Mouse (Mus musculus) layer of hippocampus, adult 2 months (tissue): ENCODE measurements around the gene Amdhd2. TPM values are rescaled to one million over a fixed set of nuclear protein-coding genes. Genes with fewer than 3 reads are reported as not detected.

ENCODE experiments used
- DNase-seq, 2 experiments: peaks; one replicate each; pipeline ENCODE4 v3.0.0; 2022; ENCODE audit warnings: low spot score in 2 of 2
- H3K27ac ChIP-seq: fragments of 200-600 bp; 2 replicates; pipeline ENCODE4 v1.8.1; 2022
- H3K4me3 ChIP-seq: fragments of 200-600 bp; 2 replicates; pipeline ENCODE4 v1.8.1; 2022; ENCODE audit warnings: mild to moderate bottlenecking
- CTCF ChIP-seq: fragments of 200-600 bp; conservative IDR thresholded peaks from 2 replicates; pipeline ENCODE4 v1.8.1; 2022; ENCODE audit warnings: antibody characterized with exemption, mild to moderate bottlenecking, moderate library complexity
- total RNA-seq, 2 experiments: library from RNA; stranded (reverse); gene quantifications; 2 replicates each; pipeline ENCODE4 v1.2.3; 2021

The Amdhd2 gene
- total RNA-seq, 2 experiments from 2014 or later = 43.1 to 45.3 TPM

- no peak for DNase-seq
- no peak for TF ChIP-seq CTCF
- no peak overlapping the region for H3K27ac ChIP-seq
- no peak overlapping the region for H3K4me3 ChIP-seq
These were observed 30.2 kb upstream of the Amdhd2 start for GRCm38 (mm10) chr17:24193769-24194168.

- no peak for DNase-seq
- no peak for TF ChIP-seq CTCF
- H3K27ac ChIP-seq = no peak overlapping the region
- no peak overlapping the region for H3K4me3 ChIP-seq
These were observed 29.7 kb upstream of the Amdhd2 start for GRCm38 (mm10) chr17:24193268-24193667.

- DNase-seq = no peak
- H3K4me3 ChIP-seq = no peak overlapping the region
- H3K27ac ChIP-seq = no peak overlapping the region
- no peak for TF ChIP-seq CTCF
These were observed 29.3 kb upstream of the Amdhd2 start for GRCm38 (mm10) chr17:24192848-24193247.

- Histone ChIP-seq H3K27ac (no peak overlapping the region), H3K4me3 (no peak overlapping the region)
- no peak for DNase-seq
- no peak for TF ChIP-seq CTCF
These were observed 27.9 kb upstream of the Amdhd2 start for GRCm38 (mm10) chr17:24191481-24191880.

- no peak overlapping the region for H3K27ac ChIP-seq
- no peak overlapping the region for H3K4me3 ChIP-seq
- DNase-seq = no peak
- TF ChIP-seq CTCF = no peak
These were observed 27.4 kb upstream of the Amdhd2 start for GRCm38 (mm10) chr17:24190934-24191333.

GRCm38 (mm10) chr17:24174259-24174658 lies 10.7 kb upstream of the Amdhd2 start:
- no peak for DNase-seq
- Histone ChIP-seq H3K4me3 (no peak overlapping the region), H3K27ac (no peak overlapping the region)
- no peak for TF ChIP-seq CTCF

- TF ChIP-seq CTCF = peak; percentile 99
- DNase-seq = peak; percentile 64 to 85
- Histone ChIP-seq H3K27ac (peak overlapping the region; percentile 7; the same call in 1 of the 2 replicates), H3K4me3 (no peak overlapping the region)
These were observed 9.9 kb upstream of the Amdhd2 start for GRCm38 (mm10) chr17:24173423-24173822.

- no peak for TF ChIP-seq CTCF
- H3K27ac ChIP-seq = no peak overlapping the region
- no peak for DNase-seq
- no peak overlapping the region for H3K4me3 ChIP-seq
These were observed 8.2 kb upstream of the Amdhd2 start for GRCm38 (mm10) chr17:24171738-24172137.

GRCm38 (mm10) chr17:24170729-24171128 lies 7.2 kb upstream of the Amdhd2 start:
- Histone ChIP-seq H3K27ac (no peak overlapping the region), H3K4me3 (no peak overlapping the region)
- DNase-seq = no peak
- no peak for TF ChIP-seq CTCF

GRCm38 (mm10) chr17:24170125-24170524 lies 6.6 kb upstream of the Amdhd2 start:
- no peak for TF ChIP-seq CTCF
- no peak for DNase-seq
- Histone ChIP-seq H3K4me3 (peak overlapping the region; percentile 98), H3K27ac (peak overlapping the region; percentile 100)

GRCm38 (mm10) chr17:24169317-24170065 lies 5.9 kb upstream of the Amdhd2 start, which contains the start of gene Atp6v0c:
Gene Atp6v0c (minus strand): TSS chr17:24169702.
- DNase-seq = peak; percentile 90 to 91
- Histone ChIP-seq H3K4me3 (peak within 1 kb of the TSS; percentile 98), H3K27ac (peak within 1 kb of the TSS; percentile 100)
- peak; percentile 73 for TF ChIP-seq CTCF

- DNase-seq = peak; percentile 61 to 73
- no peak for TF ChIP-seq CTCF
- H3K4me3 ChIP-seq = peak overlapping the region; percentile 98
- peak overlapping the region; percentile 100 for H3K27ac ChIP-seq
These were observed 5.2 kb upstream of the Amdhd2 start for GRCm38 (mm10) chr17:24168590-24169277.

GRCm38 (mm10) chr17:24167891-24168505 lies 4.4 kb upstream of the Amdhd2 start:
- H3K4me3 ChIP-seq = peak overlapping the region; percentile 98
- TF ChIP-seq CTCF = no peak
- H3K27ac ChIP-seq = peak overlapping the region; percentile 100
- no peak for DNase-seq

- no peak for TF ChIP-seq CTCF
- DNase-seq = no peak
- peak overlapping the region; percentile 7; the same call in 1 of the 2 replicates for H3K27ac ChIP-seq
- peak overlapping the region; percentile 98 for H3K4me3 ChIP-seq
These were observed 3.6 kb upstream of the Amdhd2 start for GRCm38 (mm10) chr17:24167120-24167519.
